Mouse (Mus musculus) lung, postnatal 0 days (tissue): ENCODE results near the gene Iba57. TPM values are rescaled to one million over a fixed set of nuclear protein-coding genes. Genes with fewer than 3 reads are reported as not detected.
A peak's percentile ranks its signal among the peaks of the same experiment; 100 is the strongest.

Source experiments
- ATAC-seq: fragments of 200-750 bp; cut with Nextera tagmentation; 2 replicates; pipeline ENCODE4 v1.8.0; 2017; ENCODE audit warnings: moderate library complexity
- DNase-seq: peaks from one replicate; pipeline ENCODE4 v3.0.0-alpha.2; 2016; ENCODE audit warnings: low spot score
- H3K27ac ChIP-seq: fragments of 300-500 bp; sonication (generic); 2 replicates; pipeline ENCODE4 v1.5.1; 2014; ENCODE audit warnings: antibody characterized with exemption, mild to moderate bottlenecking, low read length, mixed read lengths
- H3K27me3 ChIP-seq: fragments of 300-500 bp; sonication (generic); replicated peaks from 2 replicates; pipeline ENCODE4 v1.6.1; 2014; ENCODE audit warnings: low read length, mixed read lengths; ENCODE audit not compliant: insufficient read depth
- H3K36me3 ChIP-seq: fragments of 300-500 bp; sonication (generic); 2 replicates; pipeline ENCODE4 v1.6.1; 2014; ENCODE audit warnings: low read length, mixed read lengths; ENCODE audit not compliant: insufficient read depth
- H3K4me1 ChIP-seq: fragments of 300-500 bp; sonication (generic); 2 replicates; pipeline ENCODE4 v1.6.1; 2014; ENCODE audit warnings: antibody characterized with exemption, low read depth, low read length, mixed read lengths; ENCODE audit not compliant: insufficient read depth
- H3K4me2 ChIP-seq: fragments of 300-500 bp; sonication (generic); replicated peaks from 2 replicates; pipeline ENCODE4 v1.6.1; 2014; ENCODE audit warnings: low read depth, mild to moderate bottlenecking, low read length, moderate library complexity, mixed read lengths
- H3K4me3 ChIP-seq: fragments of 300-500 bp; sonication (generic); 2 replicates; pipeline ENCODE4 v1.5.1; 2014; ENCODE audit warnings: low read depth, low read length
- H3K9ac ChIP-seq: fragments of 300-500 bp; sonication (generic); replicated peaks from 2 replicates; pipeline ENCODE4 v1.6.1; 2014; ENCODE audit warnings: low read depth, mild to moderate bottlenecking
- H3K9me3 ChIP-seq: fragments of 300-500 bp; sonication (generic); 2 replicates; pipeline ENCODE4 v1.6.1; 2016; ENCODE audit warnings: low read length, mixed read lengths
- CTCF ChIP-seq: IDR thresholded peaks from 2 replicates; pipeline ENCODE4 v1.5.1; 2016; ENCODE audit warnings: antibody characterized with exemption, mild to moderate bottlenecking
- EP300 ChIP-seq: IDR thresholded peaks from 2 replicates; pipeline ENCODE4 v1.6.1; 2016; ENCODE audit warnings: antibody characterized with exemption, mild to moderate bottlenecking, control low read depth
- WGBS: fragments of 180-500 bp; shearing (Covaris S2); extraction: QIAGEN DNeasy Blood & Tissue Kit; methylation state at CpG from one replicate; pipeline ENCODE4 v1.1.7; 2014; 5-methylcytosine and 5-hydroxymethylcytosine counted together
- polyA plus RNA-seq: library from polyadenylated mRNA; unstranded; fragments of >200 nt; fragmentation: Nextera tagmentation; extraction: Ambion mirVana; gene quantifications from 2 replicates; pipeline ENCODE4 v1.2.1, GENCODE M21; 2015

Gene Iba57
- polyA plus RNA-seq, 1 experiment from 2014 or later: 3.9 TPM

GRCm38 (mm10) chr11:59192059-59192386, 28.5 kb upstream of the Iba57 start, which contains the start of gene Guk1:
Gene Guk1, minus strand, starts transcription at chr11:59192212.
- no peak for ATAC-seq
- H3K9me3 ChIP-seq: no peaks in the 10 kb centered on the region
- peak within 1 kb of the TSS; percentile 61 for H3K4me3 ChIP-seq
- DNase-seq: no peak
- no peaks in the 10 kb centered on the region for H3K27me3 ChIP-seq
- H3K4me2 ChIP-seq: peak within 1 kb of the TSS; percentile 81
- peak within 1 kb of the TSS; percentile 59 for H3K9ac ChIP-seq
- no peak for TF ChIP-seq CTCF
- TF ChIP-seq EP300: peak; percentile 57; the same call in 1 of the 2 replicates
- no peaks in the 10 kb centered on the region for H3K36me3 ChIP-seq
- WGBS: 6% methylated on average over 10 of the region's 16 CpGs
- H3K27ac ChIP-seq: peak within 1 kb of the TSS; percentile 93
- peaks cover 4% of the 10 kb centered on the region; the same call in 1 of the 2 replicates for H3K4me1 ChIP-seq

- Histone ChIP-seq H3K4me1 (peaks cover 4% of the 10 kb centered on the region; the same call in 1 of the 2 replicates), H3K27ac (peak overlapping the region; percentile 93), H3K9ac (peak overlapping the region; percentile 59), H3K27me3 (no peaks in the 10 kb centered on the region), H3K4me3 (peak overlapping the region; percentile 61), H3K9me3 (no peaks in the 10 kb centered on the region), H3K36me3 (0 out of 2 replicates have a peak, but pooled peaks cover 3% of the 10 kb centered on the region), H3K4me2 (peak overlapping the region; percentile 81)
- DNase-seq (peak; percentile 97), ATAC-seq (peak; percentile 96)
- TF ChIP-seq CTCF: peak; percentile 28; the same call in 1 of the 2 replicates
- TF ChIP-seq EP300: no peak
- under 1% methylated on average over 56 of the region's 59 CpGs for WGBS
These were observed 27.9 kb upstream of the Iba57 start for GRCm38 (mm10) chr11:59191231-59192058.

- ATAC-seq (no peak), DNase-seq (no peak)
- Histone ChIP-seq H3K27me3 (no peaks in the 10 kb centered on the region), H3K4me3 (no peak overlapping the region), H3K4me1 (peaks cover 7% of the 10 kb centered on the region; the same call in 1 of the 2 replicates), H3K9me3 (no peaks in the 10 kb centered on the region), H3K9ac (no peak overlapping the region), H3K27ac (no peak overlapping the region), H3K4me2 (no peak overlapping the region), H3K36me3 (0 out of 2 replicates have a peak, but pooled peaks cover 12% of the 10 kb centered on the region)
- 47% methylated on average over 6 of the region's 6 CpGs for WGBS
- TF ChIP-seq EP300: no peak
- TF ChIP-seq CTCF: no peak
These were observed 24.2 kb upstream of the Iba57 start for GRCm38 (mm10) chr11:59187706-59188105.

- no peaks in the 10 kb centered on the region for H3K27me3 ChIP-seq
- H3K4me2 ChIP-seq: no peak overlapping the region
- H3K36me3 ChIP-seq: 0 out of 2 replicates have a peak, but pooled peaks cover 12% of the 10 kb centered on the region
- no peak overlapping the region for H3K27ac ChIP-seq
- DNase-seq: no peak
- H3K9ac ChIP-seq: no peak overlapping the region
- H3K4me3 ChIP-seq: no peak overlapping the region
- peaks cover 3% of the 10 kb centered on the region; the same call in 1 of the 2 replicates for H3K4me1 ChIP-seq
- ATAC-seq: no peak
- 84% methylated on average over 5 of the region's 5 CpGs for WGBS
- no peak for TF ChIP-seq CTCF
- no peak for TF ChIP-seq EP300
- no peaks in the 10 kb centered on the region for H3K9me3 ChIP-seq
These were observed 22.0 kb upstream of the Iba57 start for GRCm38 (mm10) chr11:59185490-59185889.

GRCm38 (mm10) chr11:59183821-59184220, 20.3 kb upstream of the Iba57 start:
- no peaks in the 10 kb centered on the region for H3K9me3 ChIP-seq
- ATAC-seq (peak; percentile 76), DNase-seq (peak; percentile 85)
- 22% methylated on average over 3 of the region's 3 CpGs for WGBS
- no peak overlapping the region for H3K9ac ChIP-seq
- peaks cover 3% of the 10 kb centered on the region; the same call in 1 of the 2 replicates for H3K4me1 ChIP-seq
- no peak for TF ChIP-seq EP300
- peak; percentile 89 for TF ChIP-seq CTCF
- H3K36me3 ChIP-seq: 0 out of 2 replicates have a peak, but pooled peaks cover 12% of the 10 kb centered on the region
- H3K4me3 ChIP-seq: no peak overlapping the region
- no peaks in the 10 kb centered on the region for H3K27me3 ChIP-seq
- H3K27ac ChIP-seq: peak overlapping the region; percentile 59
- 0 out of 2 replicates have a peak overlapping the region, but pooled peaks have one; percentile 17 for H3K4me2 ChIP-seq

- Histone ChIP-seq H3K9me3 (no peaks in the 10 kb centered on the region), H3K9ac (no peak within 1 kb of the TSS), H3K4me1 (peaks cover 3% of the 10 kb centered on the region; the same call in 1 of the 2 replicates), H3K27ac (peak within 1 kb of the TSS; percentile 59), H3K4me3 (no peak within 1 kb of the TSS), H3K27me3 (peaks cover 6% of the 10 kb centered on the region; the same call in 1 of the 2 replicates), H3K36me3 (0 out of 2 replicates have a peak, but pooled peaks cover 12% of the 10 kb centered on the region), H3K4me2 (0 out of 2 replicates have a peak within 1 kb of the TSS, but pooled peaks have one; percentile 17)
- TF ChIP-seq CTCF (no peak), EP300 (no peak)
- ATAC-seq: peak; percentile 66
- DNase-seq: peak; percentile 56
- WGBS: 35% methylated on average over 3 of the region's 3 CpGs
These were observed 19.4 kb upstream of the Iba57 start, which contains the start of gene Gjc2 for GRCm38 (mm10) chr11:59182864-59183331. Gene Gjc2, minus strand, starts transcription at chr11:59183213.
